Mouse (Mus musculus): ENCODE data around the gene Mdk.

Gene Mdk

GRCm38 (mm10) chr2:91920130-91920529 is 12.0 kb downstream of the Mdk start:
- in situ Hi-C loops (cut with MboI, MseI): no loop called here

- in situ Hi-C loops (cut with MboI, MseI): no loop called here
Measured at GRCm38 (mm10) chr2:91917096-91917495, 15.0 kb downstream of the Mdk start.

GRCm38 (mm10) chr2:91916346-91916977 is 15.6 kb downstream of the Mdk start:
- in situ Hi-C loops (cut with MboI, MseI): no loop called here

GRCm38 (mm10) chr2:91913328-91914110 is 18.6 kb downstream of the Mdk start:
- in situ Hi-C loops (cut with MboI, MseI): no loop called here

- in situ Hi-C loops (cut with MboI, MseI): no loop called here
Measured at GRCm38 (mm10) chr2:91912616-91913015, 19.5 kb downstream of the Mdk start.

GRCm38 (mm10) chr2:91906141-91906540 is 26.0 kb downstream of the Mdk start:
- in situ Hi-C loops (cut with MboI, MseI): loop anchor here in 1 of 2 experiments (5.0 kb wide), 1 partner anchor 134 kb away; no protein-coding TSS in a partner anchor

GRCm38 (mm10) chr2:91904618-91905307 is 27.3 kb downstream of the Mdk start:
- in situ Hi-C loops (cut with MboI, MseI): loop anchor here in 1 of 2 experiments (5.0 kb wide), 1 partner anchor 132 kb away; no protein-coding TSS in a partner anchor

- in situ Hi-C loops (cut with MboI, MseI): no loop called here
Measured at GRCm38 (mm10) chr2:91903171-91903925, 28.7 kb downstream of the Mdk start.

- in situ Hi-C loops (cut with MboI, MseI): no loop called here
Measured at GRCm38 (mm10) chr2:91902336-91902735, 29.8 kb downstream of the Mdk start.

GRCm38 (mm10) chr2:91900431-91900830 is 31.7 kb downstream of the Mdk start:
- in situ Hi-C loops (cut with MboI, MseI): no loop called here

GRCm38 (mm10) chr2:91899141-91899540 is 33.0 kb downstream of the Mdk start:
- in situ Hi-C loops (cut with MboI, MseI): loop anchor here in 1 of 2 experiments (5.0 kb wide), 1 partner anchor 122 kb away; no protein-coding TSS in a partner anchor

- in situ Hi-C loops (cut with MboI, MseI): loop anchor here in 1 of 2 experiments (5.0 kb wide), 1 partner anchor 121 kb away; no protein-coding TSS in a partner anchor
Measured at GRCm38 (mm10) chr2:91897968-91898367, 34.1 kb downstream of the Mdk start.

GRCm38 (mm10) chr2:91895401-91895800 is 36.7 kb downstream of the Mdk start:
- in situ Hi-C loops (cut with MboI, MseI): loop anchor here in 1 of 2 experiments (5.0 kb wide), 1 partner anchor 118 kb away; no protein-coding TSS in a partner anchor

GRCm38 (mm10) chr2:91894716-91895115 is 37.4 kb downstream of the Mdk start:
- in situ Hi-C loops (cut with MboI, MseI): loop anchor here in 1 of 2 experiments (5.0 kb wide), 1 partner anchor 117 kb away; no protein-coding TSS in a partner anchor

- in situ Hi-C loops (cut with MboI, MseI): no loop called here
Measured at GRCm38 (mm10) chr2:91884616-91885015, 47.5 kb downstream of the Mdk start.

- in situ Hi-C loops (cut with MboI, MseI): no loop called here
Measured at GRCm38 (mm10) chr2:91883961-91884360, 48.1 kb downstream of the Mdk start.

Data from T-helper 17 cell (primary cell).